Mouse (Mus musculus): ENCODE results near the gene Il17re. TPM values are rescaled to one million over a fixed set of nuclear protein-coding genes. Genes with fewer than 3 reads are reported as not detected.
A peak's percentile ranks its signal among the peaks of the same experiment; 100 is the strongest.

Il17re gene
- polyA plus RNA-seq, 1 experiment from 2014 or later: 7.8 TPM

DNA sequence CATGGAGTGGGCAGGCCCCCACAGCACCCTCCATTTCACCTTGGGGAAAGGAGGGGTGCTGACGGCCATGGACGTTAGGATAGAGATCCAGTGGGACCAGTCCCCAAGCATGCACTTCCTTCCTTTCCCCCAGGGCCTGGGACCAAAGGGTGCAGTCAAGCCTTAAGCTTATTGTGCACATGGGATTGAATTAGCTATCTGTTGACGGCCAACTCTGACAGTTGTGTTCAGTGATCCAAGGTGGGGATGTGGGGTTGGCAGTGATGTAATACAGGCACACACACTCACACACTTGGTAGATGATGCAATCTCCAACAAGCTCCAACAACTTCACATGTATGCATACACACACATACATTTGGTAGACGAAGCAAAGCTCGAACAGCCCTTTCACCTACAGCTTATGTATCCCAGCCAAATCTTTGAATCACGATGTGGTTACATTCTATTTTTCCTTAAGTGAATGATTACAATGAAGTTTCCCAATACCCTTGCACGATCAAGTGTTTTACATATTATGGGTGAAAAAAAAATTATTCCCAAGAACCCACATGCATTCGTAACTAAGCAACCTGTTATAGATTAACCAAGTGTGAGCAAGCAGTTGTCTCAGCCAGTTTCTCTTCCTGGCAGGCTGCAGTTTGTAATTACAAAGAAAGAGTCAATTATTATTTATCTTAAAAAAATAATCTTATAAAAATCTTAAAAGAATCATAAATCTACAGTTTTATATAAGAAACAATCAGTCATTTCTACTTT is 13.9 kb upstream of the Il17re start:
- Histone ChIP-seq H3K9me3 (replicated peaks) (no peaks in the 10 kb centered on the region), H3K36me3 (peaks cover 39% of the 10 kb centered on the region), H3K4me1 (peaks cover 28% of the 10 kb centered on the region), H3K27ac (peak overlapping the region; percentile 81), H3K27me3 (no peaks in the 10 kb centered on the region), H3K9ac (no peak overlapping the region), H3K4me2 (peak overlapping the region; percentile 23; the same call in 1 of the 2 replicates), H3K4me3 (replicated peaks) (no peak overlapping the region)
- ATAC-seq (replicated peaks; ENCODE audit: low FRiP score): 0 out of 2 replicates have a peak, but pooled peaks have one; percentile 18
- WGBS: 73% methylated on average over 8 of the region's 8 CpGs

DNA sequence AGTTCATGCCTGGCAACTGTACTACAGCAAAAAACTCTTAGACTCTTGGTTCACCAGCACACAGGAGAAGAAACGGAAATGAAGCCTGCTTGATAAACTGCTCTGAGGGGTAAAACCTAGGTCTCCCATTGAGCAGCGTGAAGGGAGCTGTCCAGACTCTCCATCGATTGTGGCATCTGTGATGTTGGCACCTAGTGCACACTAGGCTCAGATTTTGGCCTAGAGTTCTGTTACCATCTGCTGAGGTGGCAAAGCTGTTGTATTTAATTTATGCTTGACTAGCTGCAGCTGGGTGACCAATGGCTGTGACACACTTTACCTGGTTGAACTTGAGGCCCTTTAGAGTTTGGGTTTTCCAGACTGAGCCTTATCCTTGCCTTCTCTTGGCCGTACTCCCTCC is 10.6 kb upstream of the Il17re start:
- Histone ChIP-seq H3K27me3 (no peaks in the 10 kb centered on the region), H3K27ac (no peak overlapping the region), H3K36me3 (peaks cover 42% of the 10 kb centered on the region), H3K9me3 (replicated peaks) (no peaks in the 10 kb centered on the region), H3K4me1 (peaks cover 21% of the 10 kb centered on the region), H3K9ac (no peak overlapping the region), H3K4me3 (replicated peaks) (no peak overlapping the region), H3K4me2 (no peak overlapping the region)
- WGBS: 97% methylated on average over 4 of the region's 4 CpGs
- ATAC-seq (replicated peaks; ENCODE audit: low FRiP score): no peak

DNA sequence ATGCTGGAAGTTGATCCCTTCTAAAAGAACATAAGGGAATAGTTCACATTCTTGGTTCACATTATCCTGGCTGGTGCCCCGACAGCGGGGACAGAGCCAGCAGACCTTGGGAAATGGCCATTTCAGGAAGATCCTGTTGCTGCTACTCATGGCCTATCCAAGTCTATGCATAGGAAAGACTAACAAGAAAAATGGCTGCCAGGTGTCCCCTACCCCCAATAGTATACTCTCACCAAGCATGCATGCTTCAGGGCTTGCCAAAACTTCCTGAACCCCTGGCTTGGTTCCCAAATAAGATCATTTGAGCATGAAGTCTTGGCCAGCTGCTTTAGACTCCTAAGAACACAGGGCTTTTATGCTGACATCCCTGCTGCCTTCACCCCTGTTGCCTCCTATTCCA is 6.4 kb upstream of the Il17re start:
- ATAC-seq (replicated peaks; ENCODE audit: low FRiP score): peak; percentile 40; the same call in 1 of the 2 replicates
- Histone ChIP-seq H3K27ac (peak overlapping the region; percentile 54; the same call in 1 of the 2 replicates), H3K36me3 (peaks cover 28% of the 10 kb centered on the region), H3K9ac (no peak overlapping the region), H3K4me1 (no peaks in the 10 kb centered on the region), H3K27me3 (no peaks in the 10 kb centered on the region), H3K9me3 (replicated peaks) (no peaks in the 10 kb centered on the region), H3K4me3 (replicated peaks) (no peak overlapping the region), H3K4me2 (no peak overlapping the region)
- WGBS: 70% methylated on average over 2 of the region's 2 CpGs

DNA sequence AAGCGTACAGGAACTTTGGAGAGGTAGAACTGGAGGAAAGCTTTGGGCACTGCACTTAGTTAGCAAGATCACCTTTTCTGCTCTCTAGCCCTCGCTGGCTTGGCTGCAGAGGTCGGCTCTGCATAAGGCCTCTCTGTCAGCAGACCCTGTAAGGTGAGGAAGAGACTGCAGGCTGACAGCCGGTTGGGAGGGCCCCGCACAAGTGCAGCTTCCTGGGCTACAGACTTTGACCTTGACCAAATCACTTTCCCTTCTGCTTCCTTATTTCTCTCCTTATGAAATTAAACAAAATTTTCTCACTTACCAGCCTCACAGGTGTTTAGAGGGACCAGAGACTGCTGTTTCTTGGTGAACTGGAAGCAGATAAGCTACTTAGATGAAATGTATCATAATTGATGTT is 3.3 kb upstream of the Il17re start:
- Histone ChIP-seq H3K4me2 (no peak overlapping the region), H3K4me3 (replicated peaks) (no peak overlapping the region), H3K9ac (no peak overlapping the region), H3K4me1 (0 out of 2 replicates have a peak, but pooled peaks cover 7% of the 10 kb centered on the region), H3K9me3 (replicated peaks) (no peaks in the 10 kb centered on the region), H3K36me3 (0 out of 2 replicates have a peak, but pooled peaks cover under 1% of the 10 kb centered on the region), H3K27me3 (no peaks in the 10 kb centered on the region; the same call in 1 of the 2 replicates), H3K27ac (no peak overlapping the region)
- no peak for ATAC-seq (replicated peaks; ENCODE audit: low FRiP score)
- 49% methylated on average over 5 of the region's 5 CpGs for WGBS

DNA sequence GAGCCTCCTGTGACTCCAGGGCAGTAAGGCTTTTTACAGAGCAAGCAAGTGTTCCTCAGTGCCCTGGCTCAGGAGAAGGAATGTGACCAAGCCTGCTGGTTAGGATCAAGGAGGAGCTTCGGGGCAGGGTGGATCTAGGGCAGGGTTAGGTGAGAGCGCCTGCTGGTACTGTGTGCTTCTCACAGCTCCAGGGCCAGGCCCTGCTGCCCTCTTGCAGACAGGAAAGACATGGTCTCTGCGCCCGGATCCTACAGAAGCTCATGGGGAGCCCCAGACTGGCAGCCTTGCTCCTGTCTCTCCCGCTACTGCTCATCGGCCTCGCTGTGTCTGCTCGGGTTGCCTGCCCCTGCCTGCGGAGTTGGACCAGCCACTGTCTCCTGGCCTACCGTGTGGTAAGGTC is 351 bp downstream of the Il17re start:
- Histone ChIP-seq H3K27ac (peak overlapping the region; percentile 60; the same call in 1 of the 2 replicates), H3K4me2 (peak overlapping the region; percentile 34; the same call in 1 of the 2 replicates), H3K4me1 (0 out of 2 replicates have a peak, but pooled peaks cover 7% of the 10 kb centered on the region), H3K27me3 (no peaks in the 10 kb centered on the region; the same call in 1 of the 2 replicates), H3K4me3 (replicated peaks) (peak overlapping the region; percentile 10; the same call in 1 of the 2 replicates), H3K36me3 (no peaks in the 10 kb centered on the region), H3K9ac (no peak overlapping the region), H3K9me3 (replicated peaks) (no peaks in the 10 kb centered on the region)
- peak; percentile 67; the same call in 1 of the 2 replicates for ATAC-seq (replicated peaks; ENCODE audit: low FRiP score)
- WGBS: 51% methylated on average over 10 of the region's 10 CpGs

DNA sequence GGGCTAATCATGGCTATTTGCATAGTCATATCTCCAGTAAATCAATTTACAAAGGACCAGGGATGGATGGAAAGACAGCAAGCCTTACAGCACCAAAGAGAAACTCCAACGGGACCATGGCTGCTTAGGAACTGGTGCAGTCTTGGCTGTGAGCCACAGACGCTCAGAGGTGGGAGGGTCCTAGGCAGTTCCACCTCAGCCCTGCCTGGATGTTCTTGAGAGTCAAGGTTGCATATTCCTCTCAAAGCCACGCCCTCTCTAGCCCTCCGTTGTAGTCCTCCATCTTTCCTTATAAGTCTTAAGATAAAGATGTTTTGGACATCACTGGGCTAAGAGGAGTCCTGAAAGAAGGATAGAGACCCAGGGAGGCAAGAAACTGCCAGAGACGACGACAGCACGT is 5.8 kb downstream of the Il17re start:
- H3K4me1 ChIP-seq: peaks cover 10% of the 10 kb centered on the region
- 63% methylated on average over 7 of the region's 7 CpGs for WGBS
- no peak for ATAC-seq (replicated peaks; ENCODE audit: low FRiP score)
- no peak overlapping the region for H3K4me2 ChIP-seq
- no peaks in the 10 kb centered on the region; the same call in 1 of the 2 replicates for H3K27me3 ChIP-seq
- H3K9ac ChIP-seq: no peak overlapping the region
- no peak overlapping the region for H3K4me3 ChIP-seq (replicated peaks)
- no peaks in the 10 kb centered on the region for H3K9me3 ChIP-seq (replicated peaks)
- H3K36me3 ChIP-seq: no peaks in the 10 kb centered on the region
- no peak overlapping the region for H3K27ac ChIP-seq

DNA sequence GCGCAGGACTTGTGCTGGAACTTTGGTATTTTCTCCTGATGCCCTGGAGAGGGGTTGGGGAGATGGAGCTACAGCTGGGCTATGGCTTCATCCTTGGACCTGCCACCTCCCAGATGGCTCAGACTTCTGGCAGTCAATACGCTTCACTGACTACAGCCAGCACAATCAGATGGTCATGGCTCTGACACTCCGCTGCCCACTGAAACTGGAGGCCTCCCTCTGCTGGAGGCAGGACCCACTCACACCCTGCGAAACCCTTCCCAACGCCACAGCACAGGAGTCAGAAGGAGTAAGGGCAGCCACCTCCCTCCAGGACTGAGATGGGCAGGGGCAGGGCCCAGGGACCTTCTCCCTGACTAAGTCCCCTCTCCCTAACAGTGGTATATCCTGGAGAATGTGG is 7.3 kb downstream of the Il17re start:
- Histone ChIP-seq H3K36me3 (no peaks in the 10 kb centered on the region), H3K4me2 (no peak overlapping the region), H3K4me3 (replicated peaks) (no peak overlapping the region), H3K9me3 (replicated peaks) (no peaks in the 10 kb centered on the region), H3K27me3 (peaks cover 9% of the 10 kb centered on the region), H3K4me1 (peaks cover 19% of the 10 kb centered on the region), H3K9ac (no peak overlapping the region), H3K27ac (no peak overlapping the region)
- ATAC-seq (replicated peaks; ENCODE audit: low FRiP score): peak; percentile 68
- 37% methylated on average over 5 of the region's 5 CpGs for WGBS

DNA sequence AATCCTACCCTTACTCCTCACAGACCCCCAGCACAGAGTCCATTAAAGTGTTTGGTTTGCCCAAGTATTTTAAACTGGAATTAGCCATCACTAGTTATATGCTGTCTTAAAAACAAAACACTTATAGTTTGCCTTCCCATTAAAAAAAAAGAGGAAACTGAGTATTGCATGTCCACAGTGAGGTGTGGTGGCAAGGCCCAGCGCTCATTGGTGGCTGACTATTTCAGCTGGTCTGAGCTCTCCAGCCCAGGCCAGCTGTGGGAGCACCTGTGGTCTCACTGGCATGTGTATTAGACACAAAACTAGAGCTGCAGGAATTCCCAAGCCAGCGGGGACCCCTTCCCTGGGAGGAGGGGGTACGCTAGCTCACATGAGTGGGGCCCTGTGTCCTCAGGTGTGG is 10.2 kb downstream of the Il17re start:
- Histone ChIP-seq H3K36me3 (no peaks in the 10 kb centered on the region), H3K9ac (no peak overlapping the region), H3K4me2 (peak overlapping the region; percentile 70; the same call in 1 of the 2 replicates), H3K4me1 (peaks cover 38% of the 10 kb centered on the region), H3K9me3 (replicated peaks) (no peaks in the 10 kb centered on the region), H3K27me3 (peaks cover 14% of the 10 kb centered on the region), H3K4me3 (replicated peaks) (no peak overlapping the region), H3K27ac (no peak overlapping the region)
- ATAC-seq (replicated peaks; ENCODE audit: low FRiP score): no peak
- 75% methylated on average over 3 of the region's 3 CpGs for WGBS

DNA sequence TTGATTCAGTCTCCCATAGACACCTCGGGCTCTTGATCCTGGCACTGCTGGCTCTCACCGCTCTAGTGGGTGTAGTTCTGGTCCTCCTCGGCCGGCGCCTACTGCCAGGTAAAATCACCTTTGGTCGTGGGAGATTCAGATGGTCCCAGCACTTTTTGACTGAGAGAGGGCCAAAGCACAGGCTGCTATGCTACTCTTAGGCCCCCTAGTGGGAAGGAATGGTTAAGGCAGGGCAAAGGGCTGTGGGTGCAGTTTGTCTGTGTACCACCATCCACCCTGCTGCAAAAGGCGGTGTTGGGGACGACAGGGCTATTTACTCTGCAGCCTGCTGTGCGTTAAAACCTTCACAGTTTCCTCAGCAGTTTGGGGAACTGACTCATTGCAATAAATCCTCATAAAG is 10.7 kb downstream of the Il17re start:
- WGBS: 7% methylated on average over 9 of the region's 9 CpGs
- Histone ChIP-seq H3K4me3 (replicated peaks) (peak overlapping the region; percentile 37), H3K4me2 (peak overlapping the region; percentile 70), H3K36me3 (no peaks in the 10 kb centered on the region), H3K27ac (peak overlapping the region; percentile 59), H3K9ac (peak overlapping the region; percentile 7; the same call in 1 of the 2 replicates), H3K27me3 (peaks cover 14% of the 10 kb centered on the region), H3K4me1 (peaks cover 38% of the 10 kb centered on the region), H3K9me3 (replicated peaks) (no peaks in the 10 kb centered on the region)
- peak; percentile 26; the same call in 1 of the 2 replicates for ATAC-seq (replicated peaks; ENCODE audit: low FRiP score)

DNA sequence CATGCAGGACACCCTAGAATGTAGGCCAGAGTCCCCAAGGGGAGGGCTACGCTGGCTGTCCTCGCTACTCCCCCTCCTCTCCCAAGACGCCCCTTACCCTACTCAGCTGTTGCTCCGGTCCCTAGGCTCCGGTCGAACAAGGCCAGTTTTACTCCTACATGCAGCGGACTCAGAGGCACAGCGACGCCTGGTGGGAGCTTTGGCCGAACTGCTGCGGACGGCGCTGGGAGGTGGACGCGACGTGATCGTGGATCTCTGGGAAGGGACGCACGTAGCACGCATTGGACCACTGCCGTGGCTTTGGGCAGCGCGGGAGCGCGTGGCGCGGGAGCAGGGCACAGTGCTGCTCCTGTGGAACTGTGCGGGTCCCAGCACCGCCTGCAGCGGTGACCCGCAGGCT is 11.1 kb downstream of the Il17re start:
- peak; percentile 50 for ATAC-seq (replicated peaks; ENCODE audit: low FRiP score)
- whole genome bisulfite sequencing: 2% methylated on average over 31 of the region's 31 CpGs

DNA sequence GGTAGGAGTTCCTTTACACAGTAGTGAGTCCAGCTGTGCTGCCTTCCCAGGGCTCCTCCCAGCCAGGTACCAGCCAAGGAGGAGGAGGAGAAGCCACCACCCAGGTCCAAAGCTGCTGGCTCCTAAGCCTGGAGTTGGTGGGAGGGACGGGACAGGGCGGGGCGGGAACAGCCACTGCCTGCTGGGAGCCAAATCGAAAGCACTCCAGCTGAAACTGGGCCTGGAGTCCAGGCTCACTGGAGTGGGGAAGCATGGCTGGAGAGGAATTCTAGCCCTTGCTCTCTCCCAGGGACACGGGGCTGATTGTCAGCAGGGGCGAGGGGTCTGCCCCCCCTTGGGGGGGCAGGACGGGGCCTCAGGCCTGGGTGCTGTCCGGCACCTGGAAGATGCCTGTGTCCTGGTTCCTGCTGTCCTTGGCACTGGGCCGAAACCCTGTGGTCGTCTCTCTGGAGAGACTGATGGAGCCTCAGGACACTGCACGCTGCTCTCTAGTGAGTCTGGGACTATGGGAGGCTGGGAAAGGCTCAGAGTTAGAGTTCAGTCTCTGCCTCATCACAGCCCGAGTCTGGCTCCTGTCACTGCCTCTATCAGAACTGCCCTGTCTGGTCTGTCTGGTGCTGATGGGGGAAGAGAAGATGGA is 13.1 kb downstream of the Il17re start, which contains the start of gene Il17rc:
Gene Il17rc (plus strand): TSS at position 131 of the 640 bp plus-strand sequence.
- Histone ChIP-seq H3K4me3 (replicated peaks) (peak within 1 kb of the TSS; percentile 33), H3K9ac (peak within 1 kb of the TSS; percentile 44), H3K27ac (peak within 1 kb of the TSS; percentile 76), H3K4me2 (peak within 1 kb of the TSS; percentile 63), H3K9me3 (replicated peaks) (no peaks in the 10 kb centered on the region), H3K27me3 (peaks cover 14% of the 10 kb centered on the region), H3K36me3 (no peaks in the 10 kb centered on the region), H3K4me1 (peaks cover 32% of the 10 kb centered on the region)
- ATAC-seq (replicated peaks; ENCODE audit: low FRiP score): peak; percentile 80
- 25% methylated on average over 12 of the region's 12 CpGs for WGBS

More for the DNA sequence above, 11.1 kb downstream of the Il17re start:
- Histone ChIP-seq H3K36me3 (no peaks in the 10 kb centered on the region), H3K4me1 (peaks cover 38% of the 10 kb centered on the region), H3K4me3 (replicated peaks) (peak overlapping the region; percentile 37), H3K9me3 (replicated peaks) (no peaks in the 10 kb centered on the region), H3K27me3 (peaks cover 14% of the 10 kb centered on the region), H3K4me2 (peak overlapping the region; percentile 70), H3K27ac (peak overlapping the region; percentile 59), H3K9ac (peak overlapping the region; percentile 7)

DNA sequence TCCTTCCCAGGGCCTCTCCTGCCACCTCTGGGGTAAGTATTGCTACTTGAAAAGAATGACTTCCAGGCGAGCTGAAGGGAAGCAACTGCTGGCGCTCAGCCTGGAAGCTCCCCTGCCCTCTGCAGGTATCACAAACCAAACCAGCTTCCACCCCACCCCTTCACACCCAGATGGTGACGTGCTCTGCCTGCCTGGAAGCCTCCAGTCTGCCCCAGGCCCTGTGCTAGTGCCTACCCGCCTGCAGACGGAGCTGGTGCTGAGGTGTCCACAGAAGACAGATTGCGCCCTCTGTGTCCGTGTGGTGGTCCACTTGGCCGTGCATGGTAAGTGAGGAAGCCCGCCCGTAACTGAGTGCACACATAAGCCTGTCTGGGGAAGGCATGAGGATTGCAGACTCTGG is 13.8 kb downstream of the Il17re start:
- Histone ChIP-seq H3K36me3 (no peaks in the 10 kb centered on the region), H3K27ac (peak overlapping the region; percentile 76; the same call in 1 of the 2 replicates), H3K4me2 (peak overlapping the region; percentile 63; the same call in 1 of the 2 replicates), H3K9me3 (replicated peaks) (no peaks in the 10 kb centered on the region), H3K9ac (no peak overlapping the region), H3K4me1 (peaks cover 32% of the 10 kb centered on the region), H3K27me3 (peaks cover 14% of the 10 kb centered on the region), H3K4me3 (replicated peaks) (peak overlapping the region; percentile 33; the same call in 1 of the 2 replicates)
- ATAC-seq (replicated peaks; ENCODE audit: low FRiP score): no peak
- 68% methylated on average over 10 of the region's 10 CpGs for WGBS
